Mouse (Mus musculus) bone marrow macrophage, adult 2 months (primary cell): ENCODE measurements at regions not wholly inside any gene's neighbourhood (a gene's known extent, or its start where the extent isn't known, plus 50 kb on each side); places are given as distances from the start of the nearest gene placed in this dataset.

Experiments used
- CTCF ChIP-seq: IDR thresholded peaks from 2 replicates; pipeline ENCODE4 v1.5.1; 2012; ENCODE audit warnings: low read depth, mild to moderate bottlenecking, low read length, moderate library complexity
- POLR2A ChIP-seq: IDR thresholded peaks from 2 replicates; pipeline ENCODE4 v1.6.1; 2012; ENCODE audit warnings: mild to moderate bottlenecking, low read depth, low read length, borderline replicate concordance

DNA sequence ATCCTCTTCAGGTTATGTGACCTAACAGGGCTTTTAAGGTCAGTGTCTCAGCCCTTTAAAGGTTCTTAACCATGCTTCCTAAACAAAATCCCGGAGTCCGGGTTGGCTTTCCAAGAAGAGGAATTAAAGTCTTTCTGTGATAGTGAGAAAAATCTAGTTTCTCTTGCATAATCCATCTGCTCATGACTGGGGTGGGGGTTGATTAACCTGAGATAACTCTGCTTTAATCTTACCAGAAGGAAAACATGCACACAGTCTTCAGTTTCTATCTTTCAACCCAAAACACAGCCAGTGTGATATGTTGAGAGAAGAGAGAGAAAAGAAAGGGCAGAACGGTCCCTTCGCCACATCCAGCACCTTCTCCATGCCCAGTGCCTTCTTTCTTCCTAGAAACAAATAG, 508.8 kb downstream of the Pdcd6ip start:
- TF ChIP-seq POLR2A (no peak), CTCF (no peak)
